Mouse (Mus musculus): ENCODE measurements around the gene Mri1. TPM values are rescaled to one million over a fixed set of nuclear protein-coding genes. Genes with fewer than 3 reads are reported as not detected.

Gene Mri1
- polyA plus RNA-seq, 1 experiment from 2014 or later, result 51.5 TPM

- WGBS, result under 1% methylated on average over 44 of the region's 44 CpGs
- Histone ChIP-seq H3K9ac (replicated peaks) (peak within 1 kb of the TSS; percentile 83), H3K9me3 (replicated peaks) (no peaks in the 10 kb centered on the region), H3K4me3 (replicated peaks) (peak within 1 kb of the TSS; percentile 68), H3K4me2 (peak within 1 kb of the TSS; percentile 75), H3K27me3 (replicated peaks) (no peaks in the 10 kb centered on the region), H3K36me3 (peaks cover 18% of the 10 kb centered on the region), H3K27ac (replicated peaks) (peak within 1 kb of the TSS; percentile 84), H3K4me1 (peaks cover 12% of the 10 kb centered on the region)
- ATAC-seq (ENCODE audit: low FRiP score), result peak; percentile 99
These were observed 13.0 kb upstream of the Mri1 start, which contains the start of gene Ccdc130 for GRCm38 (mm10) chr8:84269950-84270773. Gene Ccdc130 (minus strand): TSS chr8:84270380.

GRCm38 (mm10) chr8:84261098-84261497 is 4.0 kb upstream of the Mri1 start:
- Histone ChIP-seq H3K4me3 (replicated peaks) (no peak overlapping the region), H3K27ac (replicated peaks) (no peak overlapping the region), H3K9me3 (replicated peaks) (no peaks in the 10 kb centered on the region), H3K4me2 (no peak overlapping the region), H3K9ac (replicated peaks) (no peak overlapping the region), H3K36me3 (peaks cover 79% of the 10 kb centered on the region), H3K4me1 (peaks cover 16% of the 10 kb centered on the region), H3K27me3 (replicated peaks) (no peaks in the 10 kb centered on the region)
- WGBS, result 95% methylated on average over 4 of the region's 4 CpGs
- ATAC-seq (ENCODE audit: low FRiP score), result no peak

- H3K27me3 ChIP-seq (replicated peaks), result no peaks in the 10 kb centered on the region
- no peaks in the 10 kb centered on the region for H3K9me3 ChIP-seq (replicated peaks)
- H3K4me3 ChIP-seq (replicated peaks), result peak overlapping the region; percentile 78
- H3K4me1 ChIP-seq, result peaks cover 20% of the 10 kb centered on the region
- WGBS, result 14% methylated on average over 6 of the region's 6 CpGs
- peak overlapping the region; percentile 94 for H3K4me2 ChIP-seq
- peaks cover 70% of the 10 kb centered on the region for H3K36me3 ChIP-seq
- peak overlapping the region; percentile 93 for H3K27ac ChIP-seq (replicated peaks)
- ATAC-seq (ENCODE audit: low FRiP score), result peak; percentile 36; the same call in 1 of the 2 replicates
- H3K9ac ChIP-seq (replicated peaks), result peak overlapping the region; percentile 85
These were observed 686 bp downstream of the Mri1 start for GRCm38 (mm10) chr8:84256458-84256821.

GRCm38 (mm10) chr8:84255858-84256257 is 1.3 kb downstream of the Mri1 start:
- no peak for ATAC-seq (ENCODE audit: low FRiP score)
- Histone ChIP-seq H3K27ac (replicated peaks) (peak overlapping the region; percentile 93; the same call in 1 of the 2 replicates), H3K9me3 (replicated peaks) (no peaks in the 10 kb centered on the region), H3K4me1 (peaks cover 20% of the 10 kb centered on the region), H3K9ac (replicated peaks) (peak overlapping the region; percentile 85), H3K4me2 (peak overlapping the region; percentile 94), H3K27me3 (replicated peaks) (no peaks in the 10 kb centered on the region), H3K4me3 (replicated peaks) (peak overlapping the region; percentile 78), H3K36me3 (peaks cover 70% of the 10 kb centered on the region)
- WGBS, result 84% methylated on average over 3 of the region's 3 CpGs

- Histone ChIP-seq H3K36me3 (peaks cover 70% of the 10 kb centered on the region), H3K4me1 (peaks cover 19% of the 10 kb centered on the region), H3K27ac (replicated peaks) (peak within 1 kb of the TSS; percentile 84), H3K9ac (replicated peaks) (peak within 1 kb of the TSS; percentile 82), H3K27me3 (replicated peaks) (no peaks in the 10 kb centered on the region), H3K9me3 (replicated peaks) (no peaks in the 10 kb centered on the region), H3K4me2 (peak within 1 kb of the TSS; percentile 81), H3K4me3 (replicated peaks) (peak within 1 kb of the TSS; percentile 76)
- peak; percentile 95 for ATAC-seq (ENCODE audit: low FRiP score)
- WGBS, result 5% methylated on average over 52 of the region's 52 CpGs
These were observed 7.6 kb downstream of the Mri1 start, which contains the start of gene D8Ertd738e for GRCm38 (mm10) chr8:84249257-84250170. Gene D8Ertd738e (minus strand): TSS chr8:84249719.

- H3K9ac ChIP-seq (replicated peaks), result no peak overlapping the region
- no peak overlapping the region for H3K4me3 ChIP-seq (replicated peaks)
- H3K9me3 ChIP-seq (replicated peaks), result no peaks in the 10 kb centered on the region
- ATAC-seq (ENCODE audit: low FRiP score), result no peak
- peaks cover 30% of the 10 kb centered on the region for H3K36me3 ChIP-seq
- no peaks in the 10 kb centered on the region for H3K27me3 ChIP-seq (replicated peaks)
- no peak overlapping the region for H3K4me2 ChIP-seq
- 51% methylated on average over 2 of the region's 2 CpGs for WGBS
- H3K27ac ChIP-seq (replicated peaks), result no peak overlapping the region
- peaks cover 15% of the 10 kb centered on the region for H3K4me1 ChIP-seq
These were observed 15.3 kb downstream of the Mri1 start for GRCm38 (mm10) chr8:84241821-84242220.

GRCm38 (mm10) chr8:84241167-84241566 is 16.0 kb downstream of the Mri1 start:
- H3K4me1 ChIP-seq, result peaks cover 16% of the 10 kb centered on the region
- no peaks in the 10 kb centered on the region for H3K27me3 ChIP-seq (replicated peaks)
- H3K36me3 ChIP-seq, result peaks cover 24% of the 10 kb centered on the region
- 64% methylated on average over 6 of the region's 6 CpGs for WGBS
- no peak overlapping the region for H3K27ac ChIP-seq (replicated peaks)
- H3K4me3 ChIP-seq (replicated peaks), result no peak overlapping the region
- H3K9me3 ChIP-seq (replicated peaks), result no peaks in the 10 kb centered on the region
- H3K4me2 ChIP-seq, result no peak overlapping the region
- no peak for ATAC-seq (ENCODE audit: low FRiP score)
- no peak overlapping the region for H3K9ac ChIP-seq (replicated peaks)

- Histone ChIP-seq H3K27ac (replicated peaks) (peak overlapping the region; percentile 89), H3K27me3 (replicated peaks) (no peaks in the 10 kb centered on the region), H3K4me3 (replicated peaks) (peak overlapping the region; percentile 65), H3K4me2 (peak overlapping the region; percentile 68), H3K9me3 (replicated peaks) (no peaks in the 10 kb centered on the region), H3K36me3 (peaks cover 8% of the 10 kb centered on the region; the same call in 1 of the 2 replicates), H3K9ac (replicated peaks) (peak overlapping the region; percentile 66), H3K4me1 (peaks cover 40% of the 10 kb centered on the region)
- peak; percentile 7 for ATAC-seq (ENCODE audit: low FRiP score)
- 19% methylated on average over 19 of the region's 19 CpGs for WGBS
These were observed 19.4 kb downstream of the Mri1 start for GRCm38 (mm10) chr8:84237542-84238229.

- H3K4me3 ChIP-seq (replicated peaks), result peak within 1 kb of the TSS; percentile 65
- WGBS, result under 1% methylated on average over 35 of the region's 35 CpGs
- H3K9me3 ChIP-seq (replicated peaks), result no peaks in the 10 kb centered on the region
- no peaks in the 10 kb centered on the region for H3K27me3 ChIP-seq (replicated peaks)
- H3K9ac ChIP-seq (replicated peaks), result peak within 1 kb of the TSS; percentile 84
- H3K4me2 ChIP-seq, result peak within 1 kb of the TSS; percentile 84
- H3K4me1 ChIP-seq, result peaks cover 40% of the 10 kb centered on the region
- ATAC-seq (ENCODE audit: low FRiP score), result peak; percentile 98
- peaks cover 8% of the 10 kb centered on the region; the same call in 1 of the 2 replicates for H3K36me3 ChIP-seq
- peak within 1 kb of the TSS; percentile 89 for H3K27ac ChIP-seq (replicated peaks)
These were observed 20.1 kb downstream of the Mri1 start, which contains the start of gene Zswim4 for GRCm38 (mm10) chr8:84236998-84237473. Gene Zswim4 (minus strand): TSS chr8:84237055.

GRCm38 (mm10) chr8:84236410-84236997 is 20.6 kb downstream of the Mri1 start:
- peak overlapping the region; percentile 72 for H3K27ac ChIP-seq (replicated peaks)
- H3K27me3 ChIP-seq (replicated peaks), result no peaks in the 10 kb centered on the region
- peak overlapping the region; percentile 84 for H3K9ac ChIP-seq (replicated peaks)
- peaks cover 36% of the 10 kb centered on the region for H3K4me1 ChIP-seq
- H3K36me3 ChIP-seq, result peaks cover 13% of the 10 kb centered on the region
- peak overlapping the region; percentile 65 for H3K4me3 ChIP-seq (replicated peaks)
- 1% methylated on average over 21 of the region's 30 CpGs for WGBS
- peak; percentile 31 for ATAC-seq (ENCODE audit: low FRiP score)
- peak overlapping the region; percentile 84 for H3K4me2 ChIP-seq
- H3K9me3 ChIP-seq (replicated peaks), result no peaks in the 10 kb centered on the region

Measured in neural tube, embryonic 15.5 days (tissue).